Mouse (Mus musculus): ENCODE data around the gene Fbp1.

GRCm38 (mm10) chr13:62929766-62930389 lies 41.8 kb upstream of the Fbp1 start:
- TF ChIP-seq GATA1 (IDR thresholded peaks at IDR 0.05; ENCODE audit: borderline replicate concordance, low read length) (no peak), FLI1 (IDR thresholded peaks at IDR 0.05; ENCODE audit: low read length) (no peak)

All from megakaryocyte, embryonic 14.5 days (primary cell).